Mouse (Mus musculus): ENCODE measurements at regions not wholly inside any gene's neighbourhood (a gene's known extent, or its start where the extent isn't known, plus 50 kb on each side); places are given as distances from the start of the nearest gene placed in this dataset.

- TF ChIP-seq CTCF (conservative IDR thresholded peaks at IDR 0.05; ENCODE audit: insufficient read depth, insufficient read length, low read depth, low read length) (no peak), POLR2A (IDR thresholded peaks at IDR 0.05; ENCODE audit: low read depth, low read length) (no peak)
Observed at GRCm38 (mm10) chr16:19876861-19877554, 105.8 kb downstream of the Klhl6 start.

All from kidney, adult 2 months (tissue).